Mouse (Mus musculus): ENCODE results near the gene Spag7. TPM values are rescaled to one million over a fixed set of nuclear protein-coding genes. Genes with fewer than 3 reads are reported as not detected.

Gene Spag7
- polyA plus RNA-seq (2015; fragmentation: Nextera tagmentation; extraction: Ambion mirVana): 151 and 161 TPM in 2 replicates

DNA sequence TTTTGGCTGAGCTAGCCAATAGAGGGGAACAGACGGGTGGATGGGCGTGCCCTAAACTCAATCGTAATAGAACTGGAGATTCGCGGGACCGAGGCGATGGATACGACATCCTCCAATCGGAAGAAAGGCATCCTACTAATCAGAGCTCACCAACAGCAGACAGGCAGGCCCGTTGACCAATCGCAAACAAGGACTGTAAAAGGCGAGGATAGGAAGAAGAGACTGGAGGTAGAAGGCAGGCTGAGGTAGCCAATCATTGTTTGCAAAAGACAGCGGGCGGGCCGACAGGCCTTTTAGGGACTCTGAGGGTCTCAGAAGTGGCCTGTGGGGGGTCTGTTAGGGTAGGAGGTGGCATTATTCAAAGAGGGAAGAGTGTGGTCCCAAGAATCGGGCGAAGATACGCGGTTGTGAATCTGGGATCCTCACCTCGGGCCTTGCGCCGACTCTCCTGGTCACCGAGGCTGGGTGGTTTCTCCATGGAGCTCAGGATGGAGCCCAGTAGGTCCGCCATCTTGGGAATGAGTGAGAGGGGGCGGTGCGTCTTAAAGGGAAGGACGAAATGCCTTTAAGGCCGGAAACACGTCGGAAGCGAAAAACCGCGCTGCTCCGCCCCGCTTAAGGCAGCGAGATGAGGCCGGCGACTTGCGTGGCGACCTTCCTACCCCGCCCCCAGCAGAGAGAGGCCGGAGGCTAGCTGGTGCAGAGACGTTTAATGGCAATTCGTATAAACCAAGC lies at the start of gene Spag7:
Spag7 (minus strand) TSS at position 646 of the 735 bp plus-strand sequence.
- H3K27ac ChIP-seq (ENCODE audit: low read depth, low read length): peak within 1 kb of the TSS; percentile 97
- H3K9me3 ChIP-seq (ENCODE audit: control insufficient read depth, low read length): no peaks in the 10 kb centered on the region
- WGBS: 0% methylated on average over 44 of the region's 44 CpGs
- ATAC-seq: peak; percentile 96
- peak within 1 kb of the TSS; percentile 64 for H3K4me3 ChIP-seq (ENCODE audit: low read length)
- peaks cover 18% of the 10 kb centered on the region for H3K4me1 ChIP-seq (ENCODE audit: control insufficient read depth, insufficient read depth, low read depth, low read length)
- peak within 1 kb of the TSS; percentile 94 for H3K4me2 ChIP-seq (ENCODE audit: low read length)
- peaks cover 11% of the 10 kb centered on the region for H3K36me3 ChIP-seq (ENCODE audit: control insufficient read depth, insufficient read depth, low read length)
- no peaks in the 10 kb centered on the region for H3K27me3 ChIP-seq (replicated peaks; ENCODE audit: control insufficient read depth, insufficient read depth, low read length)
- H3K9ac ChIP-seq (ENCODE audit: low read depth, low read length): peak within 1 kb of the TSS; percentile 79

DNA sequence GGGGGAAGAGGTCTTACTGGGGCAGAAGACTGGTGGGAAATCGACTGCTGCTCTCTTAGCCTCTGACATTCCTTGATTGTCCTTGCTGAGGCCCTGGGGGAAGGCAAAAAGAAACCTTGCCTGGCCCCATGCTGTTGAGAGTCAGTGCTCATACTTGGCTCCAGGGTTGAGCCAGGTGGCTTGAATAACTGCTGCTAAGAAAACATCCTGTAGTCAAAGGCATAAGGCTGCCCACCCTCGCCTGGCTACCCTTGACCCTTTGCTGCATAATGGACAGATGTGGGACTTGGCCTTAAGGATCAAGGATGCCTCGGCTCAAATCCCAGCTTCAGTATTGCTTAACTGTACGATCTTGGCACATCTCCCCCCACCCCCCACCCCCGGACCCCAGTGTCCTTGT lies 49.3 kb upstream of the Spag7 start:
- H3K4me1 ChIP-seq (ENCODE audit: control insufficient read depth, insufficient read depth, low read depth, low read length): no peaks in the 10 kb centered on the region
- H3K4me2 ChIP-seq (ENCODE audit: low read length): no peak overlapping the region
- H3K36me3 ChIP-seq (ENCODE audit: control insufficient read depth, insufficient read depth, low read length): peaks cover 35% of the 10 kb centered on the region
- no peak overlapping the region for H3K27ac ChIP-seq (ENCODE audit: low read depth, low read length)
- no peaks in the 10 kb centered on the region for H3K27me3 ChIP-seq (replicated peaks; ENCODE audit: control insufficient read depth, insufficient read depth, low read length)
- WGBS: 86% methylated on average over 5 of the region's 5 CpGs
- H3K9me3 ChIP-seq (ENCODE audit: control insufficient read depth, low read length): no peaks in the 10 kb centered on the region
- ATAC-seq: no peak
- H3K4me3 ChIP-seq (ENCODE audit: low read length): no peak overlapping the region
- no peak overlapping the region for H3K9ac ChIP-seq (ENCODE audit: low read depth, low read length)

DNA sequence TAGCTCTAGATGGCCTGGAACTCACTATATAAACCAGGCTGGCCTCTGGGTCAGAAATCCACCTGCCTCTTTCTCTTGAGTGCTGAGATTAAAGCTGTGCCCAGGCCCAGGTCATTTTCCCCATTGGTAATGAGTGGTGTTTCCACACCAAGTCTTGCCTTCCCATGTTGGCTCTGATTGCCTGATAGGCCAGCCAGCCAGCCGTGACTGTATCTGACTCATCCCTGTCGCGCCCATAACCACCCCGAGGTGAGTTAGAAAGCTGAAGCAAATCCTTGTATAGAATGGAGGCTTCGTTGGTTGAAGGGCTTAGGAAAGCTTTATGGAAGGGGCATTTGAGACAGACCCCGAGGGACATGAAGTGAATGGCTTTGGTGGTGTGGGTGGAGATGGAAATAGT lies 46.6 kb upstream of the Spag7 start:
- no peak for ATAC-seq

DNA sequence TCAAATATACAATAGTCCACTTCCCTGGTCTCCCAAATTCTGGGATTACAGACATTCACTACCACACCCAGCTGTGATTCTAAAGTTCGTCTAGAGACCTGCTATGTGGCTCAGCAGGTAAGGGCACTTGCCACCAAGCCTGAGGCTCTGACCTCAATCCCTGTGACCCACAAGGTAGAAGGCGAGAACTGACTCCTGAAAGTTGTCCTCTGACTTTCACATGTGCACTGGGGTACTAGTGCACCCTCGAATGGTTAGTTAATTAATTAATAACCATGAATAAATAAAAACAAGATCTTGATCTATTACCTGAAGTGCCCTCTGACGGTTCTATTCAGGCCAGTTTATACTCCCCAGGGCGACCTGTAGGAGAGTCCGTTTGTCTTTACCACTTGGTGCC lies 44.0 kb upstream of the Spag7 start:
- Histone ChIP-seq H3K4me1 (ENCODE audit: control insufficient read depth, insufficient read depth, low read depth, low read length) (no peaks in the 10 kb centered on the region), H3K27ac (ENCODE audit: low read depth, low read length) (no peak overlapping the region), H3K27me3 (replicated peaks; ENCODE audit: control insufficient read depth, insufficient read depth, low read length) (no peaks in the 10 kb centered on the region), H3K9ac (ENCODE audit: low read depth, low read length) (no peak overlapping the region), H3K36me3 (ENCODE audit: control insufficient read depth, insufficient read depth, low read length) (peaks cover 29% of the 10 kb centered on the region), H3K4me2 (ENCODE audit: low read length) (no peak overlapping the region), H3K4me3 (ENCODE audit: low read length) (no peak overlapping the region), H3K9me3 (ENCODE audit: control insufficient read depth, low read length) (no peaks in the 10 kb centered on the region)
- WGBS: 87% methylated on average over 6 of the region's 6 CpGs
- no peak for ATAC-seq

More for the DNA sequence above, 46.6 kb upstream of the Spag7 start:
- H3K4me2 ChIP-seq (ENCODE audit: low read length): no peak overlapping the region
- WGBS: 93% methylated on average over 6 of the region's 6 CpGs
- no peaks in the 10 kb centered on the region for H3K9me3 ChIP-seq (ENCODE audit: control insufficient read depth, low read length)
- no peak overlapping the region for H3K4me3 ChIP-seq (ENCODE audit: low read length)
- H3K9ac ChIP-seq (ENCODE audit: low read depth, low read length): no peak overlapping the region
- H3K27ac ChIP-seq (ENCODE audit: low read depth, low read length): no peak overlapping the region
- H3K4me1 ChIP-seq (ENCODE audit: control insufficient read depth, insufficient read depth, low read depth, low read length): no peaks in the 10 kb centered on the region
- no peaks in the 10 kb centered on the region for H3K27me3 ChIP-seq (replicated peaks; ENCODE audit: control insufficient read depth, insufficient read depth, low read length)
- H3K36me3 ChIP-seq (ENCODE audit: control insufficient read depth, insufficient read depth, low read length): peaks cover 34% of the 10 kb centered on the region

DNA sequence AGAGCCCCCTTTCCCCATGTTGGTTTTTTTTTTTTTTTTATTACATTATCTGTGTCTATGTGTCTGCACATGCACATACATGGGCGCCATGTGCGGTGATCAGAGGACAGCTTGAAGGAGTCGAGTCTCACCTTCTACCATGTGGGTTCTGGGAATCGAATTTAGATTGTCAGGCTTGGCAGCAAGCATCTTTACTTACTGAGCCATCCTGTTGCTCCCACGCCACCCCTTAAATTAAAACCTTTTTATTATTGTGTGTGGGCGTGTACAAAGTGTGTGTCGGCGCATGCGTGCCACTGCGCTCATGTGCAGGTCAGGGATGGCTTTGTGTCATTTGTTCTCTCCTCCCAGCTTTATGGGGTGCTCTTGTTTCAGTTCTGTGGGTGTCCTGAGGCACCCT lies 41.8 kb upstream of the Spag7 start:
- no peaks in the 10 kb centered on the region for H3K4me1 ChIP-seq (ENCODE audit: control insufficient read depth, insufficient read depth, low read depth, low read length)
- H3K9ac ChIP-seq (ENCODE audit: low read depth, low read length): no peak overlapping the region
- no peak overlapping the region for H3K27ac ChIP-seq (ENCODE audit: low read depth, low read length)
- H3K4me3 ChIP-seq (ENCODE audit: low read length): no peak overlapping the region
- no peak for ATAC-seq
- peaks cover 42% of the 10 kb centered on the region for H3K36me3 ChIP-seq (ENCODE audit: control insufficient read depth, insufficient read depth, low read length)
- 92% methylated on average over 10 of the region's 10 CpGs for WGBS
- no peak overlapping the region for H3K4me2 ChIP-seq (ENCODE audit: low read length)
- H3K27me3 ChIP-seq (replicated peaks; ENCODE audit: control insufficient read depth, insufficient read depth, low read length): no peaks in the 10 kb centered on the region
- no peaks in the 10 kb centered on the region for H3K9me3 ChIP-seq (ENCODE audit: control insufficient read depth, low read length)

DNA sequence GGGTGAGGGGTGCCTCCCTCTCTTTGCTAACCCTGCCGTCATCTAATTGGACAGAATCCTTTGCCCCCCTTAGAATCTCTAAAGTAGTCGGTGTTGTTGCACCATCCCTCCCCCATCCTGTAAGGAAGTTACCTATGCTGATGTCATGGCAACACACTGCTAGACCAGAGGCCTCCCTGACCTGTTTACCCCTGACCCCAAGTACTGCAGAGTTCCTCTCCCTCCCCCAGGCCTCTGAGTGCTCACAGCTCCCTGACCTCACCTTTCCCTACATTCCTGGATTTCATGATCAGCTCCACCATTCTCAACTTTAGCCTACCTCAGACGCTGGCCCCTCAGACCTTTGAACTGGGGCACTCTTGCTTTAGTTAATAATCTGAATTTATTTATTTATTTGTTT lies 36.9 kb upstream of the Spag7 start:
- Histone ChIP-seq H3K27ac (ENCODE audit: low read depth, low read length) (no peak overlapping the region), H3K9ac (ENCODE audit: low read depth, low read length) (no peak overlapping the region), H3K27me3 (replicated peaks; ENCODE audit: control insufficient read depth, insufficient read depth, low read length) (no peaks in the 10 kb centered on the region), H3K36me3 (ENCODE audit: control insufficient read depth, insufficient read depth, low read length) (peaks cover 55% of the 10 kb centered on the region), H3K9me3 (ENCODE audit: control insufficient read depth, low read length) (no peaks in the 10 kb centered on the region), H3K4me2 (ENCODE audit: low read length) (no peak overlapping the region), H3K4me3 (ENCODE audit: low read length) (no peak overlapping the region), H3K4me1 (ENCODE audit: control insufficient read depth, insufficient read depth, low read depth, low read length) (peaks cover 19% of the 10 kb centered on the region)
- WGBS: 81% methylated on average over 3 of the region's 3 CpGs
- ATAC-seq: no peak

DNA sequence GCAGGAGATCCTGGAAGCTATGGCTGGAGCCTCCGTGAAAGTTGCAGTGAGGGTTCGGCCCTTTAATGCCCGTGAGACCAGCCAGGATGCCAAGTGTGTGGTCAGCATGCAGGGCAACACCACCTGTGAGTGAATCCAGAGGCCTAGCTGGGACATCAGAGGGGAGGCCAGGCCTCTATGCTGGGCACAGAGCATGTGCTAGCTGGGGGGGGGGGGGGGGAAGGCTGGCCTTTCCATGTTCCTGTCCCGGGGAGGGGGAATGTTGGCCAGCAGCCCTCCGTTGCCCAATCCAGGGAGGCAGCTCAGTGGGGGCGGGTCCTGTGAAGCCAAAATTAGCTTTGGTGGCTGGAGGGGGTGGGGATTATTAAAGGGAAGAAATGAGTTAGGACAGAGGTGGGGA lies 33.6 kb upstream of the Spag7 start:
- peaks cover 39% of the 10 kb centered on the region for H3K36me3 ChIP-seq (ENCODE audit: control insufficient read depth, insufficient read depth, low read length)
- ATAC-seq: no peak
- no peaks in the 10 kb centered on the region for H3K27me3 ChIP-seq (replicated peaks; ENCODE audit: control insufficient read depth, insufficient read depth, low read length)
- WGBS: 59% methylated on average over 6 of the region's 6 CpGs
- no peak overlapping the region for H3K4me2 ChIP-seq (ENCODE audit: low read length)
- H3K4me3 ChIP-seq (ENCODE audit: low read length): no peak overlapping the region
- peaks cover 25% of the 10 kb centered on the region for H3K4me1 ChIP-seq (ENCODE audit: control insufficient read depth, insufficient read depth, low read depth, low read length)
- peak overlapping the region; percentile 1; the same call in 1 of the 2 replicates for H3K9ac ChIP-seq (ENCODE audit: low read depth, low read length)
- H3K27ac ChIP-seq (ENCODE audit: low read depth, low read length): no peak overlapping the region
- H3K9me3 ChIP-seq (ENCODE audit: control insufficient read depth, low read length): no peaks in the 10 kb centered on the region

DNA sequence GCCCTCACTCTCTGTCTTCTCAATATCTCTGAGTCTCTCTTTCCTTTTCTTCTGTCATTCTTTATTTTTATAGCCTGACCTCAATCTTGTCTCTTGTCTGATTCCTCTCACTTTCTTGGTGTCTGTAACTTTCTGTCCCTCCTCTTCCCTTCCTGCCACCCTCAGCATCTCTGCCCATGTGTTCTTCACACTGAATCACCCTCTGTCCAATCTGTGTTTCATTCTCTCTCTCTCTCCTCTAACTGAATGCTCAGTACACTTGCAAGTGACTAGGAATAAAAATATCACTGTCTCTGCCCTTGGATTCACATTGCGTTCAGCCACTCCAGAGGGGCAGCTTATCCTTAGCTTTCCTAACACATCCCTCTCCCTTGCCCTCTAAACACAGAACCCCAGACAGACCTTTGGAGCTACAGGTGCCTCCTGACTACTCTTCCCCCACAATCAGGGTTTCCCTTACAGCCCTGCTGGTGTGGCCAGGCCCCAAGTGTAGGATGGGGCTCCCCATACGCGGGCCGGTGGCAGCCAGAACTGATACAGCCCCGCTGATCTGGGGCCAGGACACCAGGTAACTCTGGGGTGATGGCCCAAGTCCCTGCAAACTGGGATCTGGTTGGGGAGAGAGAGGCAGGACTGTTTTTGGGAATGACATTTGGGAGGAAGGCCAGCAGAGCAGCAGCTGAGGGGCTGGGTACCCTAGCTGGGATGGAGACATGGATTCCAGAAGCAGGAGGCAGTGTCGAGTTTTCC lies 32.9 kb upstream of the Spag7 start:
- H3K27me3 ChIP-seq (replicated peaks; ENCODE audit: control insufficient read depth, insufficient read depth, low read length): no peaks in the 10 kb centered on the region
- peak overlapping the region; percentile 94 for H3K4me2 ChIP-seq (ENCODE audit: low read length)
- no peak overlapping the region for H3K27ac ChIP-seq (ENCODE audit: low read depth, low read length)
- 77% methylated on average over 6 of the region's 6 CpGs for WGBS
- peak overlapping the region; percentile 1; the same call in 1 of the 2 replicates for H3K9ac ChIP-seq (ENCODE audit: low read depth, low read length)
- peak overlapping the region; percentile 96 for H3K4me3 ChIP-seq (ENCODE audit: low read length)
- peaks cover 25% of the 10 kb centered on the region for H3K4me1 ChIP-seq (ENCODE audit: control insufficient read depth, insufficient read depth, low read depth, low read length)
- no peaks in the 10 kb centered on the region for H3K9me3 ChIP-seq (ENCODE audit: control insufficient read depth, low read length)
- H3K36me3 ChIP-seq (ENCODE audit: control insufficient read depth, insufficient read depth, low read length): peaks cover 33% of the 10 kb centered on the region
- no peak for ATAC-seq

DNA sequence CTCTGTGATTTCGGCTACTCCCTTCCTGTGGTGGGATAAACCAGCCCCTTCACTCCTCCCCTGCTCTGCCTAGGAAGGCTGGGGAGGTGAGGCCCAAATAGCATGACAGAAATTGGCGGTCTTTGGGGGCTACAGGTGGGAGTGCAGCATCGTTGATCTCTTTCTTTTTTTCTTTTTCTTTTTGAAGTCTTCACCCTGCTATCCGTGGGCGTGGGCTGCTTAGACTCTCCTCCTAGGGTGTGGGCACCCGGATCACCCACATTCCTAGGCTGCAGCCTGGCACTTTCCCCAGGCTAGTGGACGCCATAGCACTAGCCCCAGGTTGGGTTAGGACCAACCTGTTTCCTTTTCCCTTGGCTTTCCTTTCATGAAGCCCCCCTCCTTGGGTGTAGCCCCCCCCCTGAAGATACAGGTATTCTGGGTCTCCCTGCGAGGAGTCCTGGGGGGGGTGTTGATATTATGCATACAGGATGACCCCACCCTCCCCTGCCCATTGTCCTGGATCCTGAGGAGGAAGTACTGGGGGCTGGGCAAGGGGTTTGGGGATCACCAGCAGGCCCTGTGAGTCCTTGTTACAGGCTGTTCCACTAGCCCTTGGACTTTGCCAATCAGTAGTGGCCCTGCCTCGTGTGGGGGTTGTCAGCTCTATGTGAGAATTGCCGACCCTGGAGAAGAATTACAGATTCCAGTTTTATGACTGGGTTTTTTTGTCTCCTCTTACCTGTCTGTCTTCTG lies 32.2 kb upstream of the Spag7 start:
- H3K4me3 ChIP-seq (ENCODE audit: low read length): peak overlapping the region; percentile 96
- H3K9me3 ChIP-seq (ENCODE audit: control insufficient read depth, low read length): no peaks in the 10 kb centered on the region
- peak overlapping the region; percentile 94 for H3K4me2 ChIP-seq (ENCODE audit: low read length)
- 9% methylated on average over 10 of the region's 10 CpGs for WGBS
- no peaks in the 10 kb centered on the region for H3K27me3 ChIP-seq (replicated peaks; ENCODE audit: control insufficient read depth, insufficient read depth, low read length)
- peak overlapping the region; percentile 96 for H3K9ac ChIP-seq (ENCODE audit: low read depth, low read length)
- H3K4me1 ChIP-seq (ENCODE audit: control insufficient read depth, insufficient read depth, low read depth, low read length): peaks cover 25% of the 10 kb centered on the region
- no peak overlapping the region for H3K27ac ChIP-seq (ENCODE audit: low read depth, low read length)
- H3K36me3 ChIP-seq (ENCODE audit: control insufficient read depth, insufficient read depth, low read length): peaks cover 25% of the 10 kb centered on the region
- ATAC-seq: 0 out of 2 replicates have a peak, but pooled peaks have one; percentile 25

All from hindbrain, embryonic 16.5 days (tissue).